ENCODE assay signal across 8 mouse cellular contexts in the genomic region with DNA sequence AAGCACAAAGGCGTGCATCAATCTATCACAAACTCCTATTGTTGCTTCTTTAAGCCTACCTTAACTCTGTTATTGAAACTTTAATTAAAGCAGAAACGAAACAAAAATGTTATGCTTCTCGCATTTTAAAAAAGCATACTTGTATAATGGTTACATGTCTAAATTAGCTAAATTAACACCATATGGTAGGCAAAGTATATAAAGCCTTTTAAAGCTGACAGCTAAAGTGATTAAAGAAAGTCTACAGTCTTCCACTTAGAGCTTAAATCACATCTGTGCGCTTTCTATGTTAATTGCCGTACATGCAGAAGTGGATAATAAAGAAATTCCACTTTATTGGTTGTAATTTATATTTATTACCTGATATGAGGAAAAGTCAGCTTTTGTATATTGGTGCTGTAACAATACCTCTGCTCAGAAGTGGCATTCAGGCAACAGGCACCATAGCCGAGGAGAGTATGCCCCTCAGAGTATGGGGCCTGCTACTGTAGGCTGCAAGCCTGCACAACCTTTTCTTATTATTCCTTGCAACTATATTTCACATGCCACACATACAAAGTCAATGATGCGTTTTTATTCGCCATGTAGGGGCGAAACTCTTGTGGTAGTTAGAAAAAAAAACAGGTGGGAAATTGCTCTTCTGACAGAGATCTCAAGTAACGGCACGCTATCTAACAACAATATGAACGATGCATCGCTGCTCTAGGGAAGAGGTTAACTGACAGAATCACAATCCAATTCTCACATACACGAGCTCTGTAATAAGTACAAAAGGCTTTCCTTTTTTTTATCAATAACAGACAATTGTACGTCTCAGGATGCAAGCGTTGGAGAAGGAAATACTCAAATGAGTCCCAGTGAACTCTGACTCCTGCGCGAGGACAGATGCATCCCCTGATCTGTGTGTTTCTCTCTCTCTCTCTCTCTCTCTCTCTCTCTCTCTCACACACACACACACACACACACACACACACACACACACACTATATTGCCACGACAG. TPM values are rescaled to one million over a fixed set of nuclear protein-coding genes. Genes with fewer than 3 reads are reported as not detected.
A peak's percentile ranks its signal among the peaks of the same experiment; 100 is the strongest.
DNase-seq lines count a peak whose midpoint lies in the region; ATAC-seq and TF ChIP-seq lines count a peak whose summit lies in the region.

No protein-coding gene starts in this region.

- TF ChIP-seq EP300 in heart, postnatal 0 days (IDR thresholded peaks at IDR 0.05; ENCODE audit: low read depth) = no peak

- peak overlapping the region; percentile 44 for H3K4me3 ChIP-seq in heart, embryonic 12.5 days
- H3K4me3 ChIP-seq in heart, postnatal 0 days (ENCODE audit: low read depth, low read length) = peak overlapping the region; percentile 70; the same call in 1 of the 2 replicates
- peak overlapping the region; percentile 60 for H3K4me3 ChIP-seq in midbrain, embryonic 15.5 days

- peak; percentile 36 for TF ChIP-seq CTCF in heart, postnatal 0 days (IDR thresholded peaks at IDR 0.05; ENCODE audit: low read depth)

- H3K36me3 ChIP-seq in heart, embryonic 12.5 days = no peaks in the 10 kb centered on the region
- H3K36me3 ChIP-seq in heart, postnatal 0 days (replicated peaks; ENCODE audit: control insufficient read depth, insufficient read depth, low read length) = no peaks in the 10 kb centered on the region
- no peaks in the 10 kb centered on the region for H3K36me3 ChIP-seq in midbrain, embryonic 15.5 days (replicated peaks)

- 32% methylated on average over 19 of the region's 19 CpGs for WGBS in heart, embryonic 12.5 days
- WGBS in heart, postnatal 0 days = 40% methylated on average over 19 of the region's 19 CpGs
- 22% methylated on average over 19 of the region's 19 CpGs for WGBS in midbrain, embryonic 15.5 days

- no peak overlapping the region for H3K27ac ChIP-seq in heart, embryonic 12.5 days (ENCODE audit: poor library complexity, severe bottlenecking)
- H3K27ac ChIP-seq in heart, postnatal 0 days (ENCODE audit: low read depth) = 0 out of 2 replicates have a peak overlapping the region, but pooled peaks have one; percentile 78
- peak overlapping the region; percentile 93 for H3K27ac ChIP-seq in midbrain, embryonic 15.5 days

- H3K27me3 ChIP-seq in heart, embryonic 12.5 days (replicated peaks) = peaks cover 64% of the 10 kb centered on the region
- H3K27me3 ChIP-seq in heart, postnatal 0 days (ENCODE audit: control insufficient read depth, insufficient read depth, low read length) = peaks cover 95% of the 10 kb centered on the region
- 0 out of 2 replicates have a peak, but pooled peaks cover 3% of the 10 kb centered on the region for H3K27me3 ChIP-seq in midbrain, embryonic 15.5 days (replicated peaks)

- H3K9me3 ChIP-seq in heart, embryonic 12.5 days (replicated peaks) = no peaks in the 10 kb centered on the region
- no peaks in the 10 kb centered on the region for H3K9me3 ChIP-seq in heart, postnatal 0 days (replicated peaks; ENCODE audit: control insufficient read depth, low read length)
- H3K9me3 ChIP-seq in midbrain, embryonic 15.5 days = no peaks in the 10 kb centered on the region

- H3K4me1 ChIP-seq in heart, embryonic 12.5 days (replicated peaks) = peaks cover 28% of the 10 kb centered on the region
- peaks cover 7% of the 10 kb centered on the region; the same call in 1 of the 2 replicates for H3K4me1 ChIP-seq in heart, postnatal 0 days (ENCODE audit: control insufficient read depth, insufficient read depth)
- peaks cover 39% of the 10 kb centered on the region for H3K4me1 ChIP-seq in midbrain, embryonic 15.5 days

- ATAC-seq in heart, embryonic 12.5 days (ENCODE audit: insufficient number of reproducible peaks, low FRiP score) = no peak
- ATAC-seq in heart, postnatal 0 days (ENCODE audit: insufficient read depth, low read depth) = no peak
- no peak for ATAC-seq in midbrain, embryonic 15.5 days (replicated peaks)

- peak overlapping the region; percentile 73 for H3K4me2 ChIP-seq in heart, embryonic 12.5 days
- peak overlapping the region; percentile 73 for H3K4me2 ChIP-seq in heart, postnatal 0 days (ENCODE audit: low read depth, low read length)
- H3K4me2 ChIP-seq in midbrain, embryonic 15.5 days = peak overlapping the region; percentile 77

- DNase-seq in heart, postnatal 25 days (ENCODE audit: low spot score) = no peak
- peak; percentile 35 for DNase-seq in adipocyte (ENCODE audit: low spot score)
- no peak for DNase-seq in heart, postnatal 0 days (ENCODE audit: low spot score)
- DNase-seq in left cerebral cortex, adult 18-20 months (ENCODE audit: low spot score in 2 of 2) = no peak
- DNase-seq in spleen, postnatal 36 days (ENCODE audit: low spot score in 2 of 2) = no peak
- no peak for DNase-seq in lung, postnatal 10 days

- intact Hi-C loops in heart, postnatal 25 days (cut with DNase I) = loop anchor here (1.0 kb wide), 1 partner anchor 9 kb away; no protein-coding TSS in a partner anchor

- H3K9ac ChIP-seq in heart, embryonic 12.5 days = no peak overlapping the region
- H3K9ac ChIP-seq in heart, postnatal 0 days (replicated peaks; ENCODE audit: low read depth, low read length) = no peak overlapping the region
- peak overlapping the region; percentile 73 for H3K9ac ChIP-seq in midbrain, embryonic 15.5 days

RNA-seq across cellular contexts. Expression of a gene that starts 5.9 kb away (rescaled TPM):
- polyA plus RNA-seq in heart, embryonic 12.5 days (2016; fragmentation: Nextera tagmentation; extraction: Ambion mirVana) = 0.61 and 0.65 TPM in 2 replicates
- total RNA-seq in heart, postnatal 25 days (2021) = 10 to 100 TPM in 1 of 2 experiments, 1 to 10 TPM in 1; 8.9 to 10.9 TPM
- 3.7 and 8.2 TPM in 2 replicates for total RNA-seq in heart, postnatal 0 days (2014; rRNA removed; ENCODE audit: low replicate concordance)
- 0.97 and 1.1 TPM in 2 replicates for polyA plus RNA-seq in heart, postnatal 0 days (2015; fragmentation: Nextera tagmentation; extraction: Ambion mirVana)
- polyA plus RNA-seq in midbrain, embryonic 15.5 days (2015; fragmentation: Nextera tagmentation; extraction: Ambion mirVana) = 14.6 and 14.9 TPM in 2 replicates
- under 1 TPM; 0.30 to 0.63 TPM for total RNA-seq in left cerebral cortex, adult 18-20 months (2021)
